23 mouse cellular contexts compared by ENCODE assay signal in genomic region chr4:102801936-102802335, GRCm38 (mm10).
A peak's percentile ranks its signal among the peaks of the same experiment; 100 is the strongest.
DNase-seq lines count a peak whose midpoint lies in the region; ATAC-seq and TF ChIP-seq lines count a peak whose summit lies in the region.
"Had no signal": no experiment of that assay in that cellular context is flagged by ENCODE, and none has a peak within 500 bp of the region (broad histone marks: within the 10 kb centered on the region; RNA-seq: fewer than 3 reads in every experiment).

No protein-coding gene starts in this region.

- no peak for TF ChIP-seq EP300 in CH12.LX (IDR thresholded peaks at IDR 0.05; ENCODE audit: low read length)

- H3K4me2 ChIP-seq in CH12.LX (ENCODE audit: insufficient read depth, low read depth, poor library complexity, severe bottlenecking): peak overlapping the region; percentile 0; the same call in 1 of the 2 replicates
- H3K4me2 ChIP-seq: embryonic facial prominence, embryonic 12.5 days; forebrain, embryonic 13.5 days; forebrain, embryonic 15.5 days had no signal

- peak overlapping the region; percentile 64 for H3K27ac ChIP-seq in CH12.LX (ENCODE audit: insufficient read depth, low read depth)
- H3K27ac ChIP-seq: embryonic facial prominence, embryonic 10.5 days; embryonic facial prominence, embryonic 12.5 days; forebrain, embryonic 13.5 days; forebrain, embryonic 15.5 days had no signal

- H3K4me1 ChIP-seq in CH12.LX (ENCODE audit: control insufficient read depth in 1 of 2, insufficient read depth in 2 of 2): peaks cover 32 to 58% of the 10 kb centered on the region in 2 experiments

- no peaks in the 10 kb centered on the region for H3K36me3 ChIP-seq in CH12.LX (replicated peaks in 1 of 2; ENCODE audit: control insufficient read depth in 1 of 2, insufficient read depth in 1 of 2, low read length in 1 of 2)
- H3K36me3 ChIP-seq: embryonic facial prominence, embryonic 10.5 days; embryonic facial prominence, embryonic 12.5 days; forebrain, embryonic 15.5 days had no signal

- H3K27me3 ChIP-seq in CH12.LX (replicated peaks): no peaks in the 10 kb centered on the region
- H3K27me3 ChIP-seq: embryonic facial prominence, embryonic 12.5 days; forebrain, embryonic 13.5 days; forebrain, embryonic 15.5 days had no signal

- no peak for DNase-seq in frontal cortex, postnatal 36 days (ENCODE audit: low spot score in 2 of 2)
- DNase-seq in CH12.LX (ENCODE audit: extremely low read depth): no peak
- no peak for DNase-seq in spleen, postnatal 4 days (ENCODE audit: low spot score in 2 of 2)
- no peak for DNase-seq in embryo, embryonic 10.5 days (ENCODE audit: low spot score)
- DNase-seq: adrenal gland, adult 8-10 months; adrenal gland, postnatal 14 days; adrenal gland, postnatal 36 days; B cell, adult 2 months; cerebellum, adult 11 months; cerebellum, adult 18-20 months; cerebellum, adult 8-10 months; cerebellum, adult 9-11 months; cerebellum, postnatal 14 days; cerebellum, postnatal 36 days; forebrain, postnatal 0 days had no signal

- H3K4me3 ChIP-seq in CH12.LX (replicated peaks in 1 of 3; ENCODE audit: low read depth in 2 of 3, low read length in 2 of 3, poor library complexity in 1 of 3): no peak overlapping the region
- H3K4me3 ChIP-seq: embryonic facial prominence, embryonic 10.5 days; embryonic facial prominence, embryonic 12.5 days; forebrain, embryonic 13.5 days; forebrain, embryonic 15.5 days had no signal

- dilution Hi-C loops in CH12.LX (cut with MboI; ENCODE audit: extremely low pct_ligation_motif_present, extremely low pct_unique_long_range_greater_than_20kb, low sequenced_read_pairs): no loop called here

- H3K79me2 ChIP-seq in CH12.LX (replicated peaks; ENCODE audit: control insufficient read depth, extremely low read depth, insufficient read depth, poor library complexity, severe bottlenecking): no peaks in the 10 kb centered on the region

- no peak for TF ChIP-seq POLR2A in CH12.LX (IDR thresholded peaks at IDR 0.05; ENCODE audit: low read depth, low read length)

- no peak for TF ChIP-seq CTCF in CH12.LX (conservative IDR thresholded peaks at IDR 0.05 in 1 of 2, IDR thresholded peaks at IDR 0.05 in 1 of 2; ENCODE audit: low read depth in 2 of 2, low read length in 2 of 2)

- ATAC-seq in frontal cortex, adult (ENCODE audit: low TSS enrichment): peak; percentile 44
- peak; percentile 46 for ATAC-seq in granulocyte monocyte progenitor cell, adult 5-6 weeks (replicated peaks; ENCODE audit: poor library complexity, severe bottlenecking)
- peak; percentile 17; the same call in 1 of the 2 replicates for ATAC-seq in megakaryocyte progenitor cell, adult 5-6 weeks (replicated peaks; ENCODE audit: poor library complexity)
- ATAC-seq: CD4-positive, CD25-positive, alpha-beta regulatory T cell, adult 4 months; forebrain, embryonic 13.5 days; forebrain, embryonic 15.5 days; forebrain, postnatal 0 days had no signal

- in situ Hi-C loops in CH12.LX (cut with MboI; ENCODE audit: low pct_ligation_motif_present, low pct_unique_long_range_greater_than_20kb, low sequenced_read_pairs): no loop called here

- no peak for TF ChIP-seq RAD21 in CH12.LX (IDR thresholded peaks at IDR 0.05; ENCODE audit: low read depth, low read length)

- no peaks in the 10 kb centered on the region for H3K9me3 ChIP-seq in CH12.LX (replicated peaks; ENCODE audit: low read length)
- H3K9me3 ChIP-seq: embryonic facial prominence, embryonic 10.5 days; embryonic facial prominence, embryonic 12.5 days; forebrain, embryonic 13.5 days; forebrain, embryonic 15.5 days had no signal

- H3K9ac ChIP-seq in CH12.LX (ENCODE audit: insufficient read depth, low read depth): no peak overlapping the region
- H3K9ac ChIP-seq: embryonic facial prominence, embryonic 12.5 days; forebrain, embryonic 13.5 days; forebrain, embryonic 15.5 days; forebrain, postnatal 0 days had no signal

TF ChIP-seq in CH12.LX, 34 proteins besides CTCF, POLR2A, EP300 and RAD21:
- TF ChIP-seq PAX5 (IDR thresholded peaks at IDR 0.05; ENCODE audit: low read length) (no peak), CHD2 (IDR thresholded peaks at IDR 0.05; ENCODE audit: low read length) (no peak), USF1 (IDR thresholded peaks at IDR 0.05; ENCODE audit: low read depth, low read length) (peak; percentile 6; the same call in 1 of the 2 replicates), BHLHE40 (IDR thresholded peaks at IDR 0.05; ENCODE audit: low read depth, low read length) (no peak; the same call in none of the 2 replicates), CHD1 (IDR thresholded peaks at IDR 0.05; ENCODE audit: low read depth, low read length) (no peak), ZKSCAN1 (IDR thresholded peaks at IDR 0.05; ENCODE audit: borderline replicate concordance, low read depth, low read length) (no peak), MYC (IDR thresholded peaks at IDR 0.05; ENCODE audit: low read depth, low read length) (peak; percentile 21; the same call in 1 of the 2 replicates), HCFC1 (IDR thresholded peaks at IDR 0.05; ENCODE audit: low read depth, low read length) (no peak), MEF2A (IDR thresholded peaks at IDR 0.05; ENCODE audit: borderline replicate concordance, low read depth, low read length) (0 out of 2 replicates have a peak, but pooled peaks have one; percentile 41), E2F4 (IDR thresholded peaks at IDR 0.05; ENCODE audit: insufficient replicate concordance, low read depth, low read length) (no peak)
